Mouse (Mus musculus) stomach, postnatal 0 days (tissue): Measurements from ENCODE around the gene Rhoh.

ENCODE experiments used
- CTCF ChIP-seq: IDR thresholded peaks from 2 replicates; pipeline ENCODE4 v1.5.1; 2016; ENCODE audit warnings: antibody characterized with exemption, low read depth, mild to moderate bottlenecking, moderate library complexity
- EP300 ChIP-seq: optimal IDR thresholded peaks from 2 replicates; pipeline ENCODE3; 2016; ENCODE audit warnings: antibody characterized with exemption

DNA sequence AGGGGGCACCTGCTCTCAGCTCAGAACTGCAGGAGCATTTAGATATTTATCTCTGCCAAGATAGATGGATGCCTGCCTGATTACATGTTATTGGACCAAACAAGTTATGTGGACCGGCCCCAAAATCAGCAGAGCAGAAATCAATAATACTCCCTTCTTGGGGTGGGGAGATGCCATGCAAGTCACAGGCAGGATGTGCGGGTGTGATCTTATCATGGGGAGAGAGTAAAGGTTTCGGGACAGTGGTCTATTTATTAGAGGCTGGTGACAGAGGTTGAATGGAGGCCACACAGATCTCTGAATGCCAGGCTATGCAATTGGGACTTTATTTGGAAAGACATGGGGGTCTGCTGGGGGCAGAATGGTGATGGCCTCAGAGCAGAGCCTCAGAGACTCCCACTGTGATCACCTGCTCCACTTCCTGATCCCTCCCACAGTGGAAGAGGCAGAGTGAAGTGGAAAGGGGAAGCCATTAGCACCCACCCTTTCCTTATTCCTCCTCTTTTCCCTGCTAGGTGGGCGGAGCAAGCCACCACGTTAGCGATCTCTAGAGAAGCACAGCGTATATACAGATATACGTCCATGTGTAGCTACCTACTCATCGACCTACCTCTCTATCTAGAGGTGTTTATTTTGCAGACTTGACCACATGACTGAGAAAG lies 60.6 kb downstream of the Rhoh start:
- TF ChIP-seq CTCF (no peak), EP300 (no peak)
